Mouse (Mus musculus) brain, embryonic 14.5 days (tissue): Measurements from ENCODE around the gene Pecam1.
"Not testable (repeated sequence)": the region's sequence is repeated elsewhere in the genome, so short reads cannot be mapped to it uniquely, and the experiment has no call there.

Source experiments
- CTCF ChIP-seq: fragments of 200-500 bp; IDR thresholded peaks from 2 replicates; pipeline ENCODE4 v1.5.1; 2012; ENCODE audit warnings: inconsistent platforms, mild to moderate bottlenecking, moderate library complexity, borderline replicate concordance; ENCODE audit not compliant: insufficient read depth, insufficient read length; ENCODE audit errors: extremely low read depth
- POLR2A ChIP-seq: fragments of 200-500 bp; IDR thresholded peaks from 2 replicates; pipeline ENCODE4 v1.6.1; 2012; ENCODE audit warnings: mild to moderate bottlenecking, inconsistent platforms, borderline replicate concordance; ENCODE audit not compliant: poor library complexity, insufficient read depth, insufficient read length, severe bottlenecking; ENCODE audit errors: extremely low read depth

DNA sequence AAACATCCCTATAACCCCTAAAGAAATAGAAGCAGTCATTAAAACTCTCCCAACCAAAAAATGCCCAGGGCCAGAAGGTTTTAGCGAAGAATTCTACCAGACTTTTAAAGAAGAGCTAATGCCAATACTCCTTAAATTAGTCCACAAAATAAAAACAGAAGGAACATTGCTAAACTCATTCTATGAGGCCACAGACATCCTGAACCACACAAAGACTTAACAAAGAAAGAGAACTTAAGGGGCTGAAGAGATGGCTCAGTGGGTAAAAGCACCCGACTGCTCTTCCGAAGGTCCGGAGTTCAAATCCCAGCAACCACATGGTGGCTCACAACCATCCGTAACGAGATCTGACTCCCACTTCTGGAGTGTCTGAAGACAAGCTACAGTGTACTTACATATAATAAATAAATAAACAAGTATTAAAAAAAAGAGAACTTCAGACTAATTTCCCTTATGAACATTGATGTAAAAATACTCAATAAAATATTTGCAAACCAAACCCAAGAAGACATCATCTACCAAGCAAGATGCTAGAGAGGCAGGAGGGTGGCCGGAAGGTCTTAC is 789 bp downstream of the Pecam1 start:
- not testable (repeated sequence) for TF ChIP-seq CTCF, POLR2A
